Mouse (Mus musculus) cerebellum, adult 9-11 months (tissue): Measurements from ENCODE around the gene Cpsf4l.

Source experiments
- DNase-seq: peaks from one replicate; pipeline ENCODE4 v3.0.0; 2022

Gene Cpsf4l

DNA sequence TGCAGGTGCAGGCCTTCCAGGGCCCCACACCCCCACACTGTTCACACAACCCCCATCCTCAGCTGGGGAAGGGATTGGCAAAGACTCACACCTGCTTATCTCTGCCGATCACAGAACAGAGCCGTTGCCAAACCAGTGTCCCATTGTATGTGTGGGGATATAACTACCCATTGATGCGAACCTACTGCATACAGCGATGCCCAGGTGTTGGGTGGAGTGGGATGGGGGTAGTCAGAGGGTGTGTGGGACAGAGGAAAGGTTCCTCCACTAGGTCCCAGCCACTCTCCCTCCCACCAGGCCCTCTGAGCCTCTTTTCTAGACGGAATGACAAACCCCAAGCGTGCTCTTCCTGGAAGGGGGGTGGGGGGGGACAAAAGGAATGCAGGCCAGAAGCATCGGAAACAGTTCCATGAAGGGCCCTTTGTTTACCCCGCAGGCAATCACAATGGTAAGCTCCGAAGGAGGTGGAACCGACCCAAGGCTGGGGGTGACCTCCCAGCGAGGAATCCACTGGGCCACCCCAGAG, at the start of gene Cpsf4l:
Cpsf4l (minus strand) TSS at position 287 of the 526 bp plus-strand sequence.
- peak; percentile 18 for DNase-seq

GRCm38 (mm10) chr11:113758851-113759250, 49.0 kb upstream of the Cpsf4l start:
- DNase-seq: no peak

DNA sequence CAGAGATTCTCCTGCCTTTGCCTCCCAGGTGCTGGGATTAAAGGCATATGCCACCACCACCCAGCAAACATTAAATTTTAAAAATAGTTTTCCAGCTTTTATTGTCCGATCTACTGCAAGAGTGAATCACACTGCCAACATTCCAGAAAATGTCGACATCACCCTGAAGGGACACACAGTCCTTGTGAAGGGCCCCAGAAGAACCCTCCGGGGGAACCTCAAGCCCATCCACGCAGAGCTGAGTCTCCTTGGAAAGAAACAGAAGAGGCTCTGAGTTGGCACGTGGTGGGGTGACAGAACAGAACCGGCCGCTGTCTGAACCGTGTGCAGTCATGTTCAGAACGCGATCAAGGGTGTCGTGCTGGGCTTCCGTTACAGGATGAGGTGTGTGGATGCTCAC, 46.8 kb upstream of the Cpsf4l start:
- no peak for DNase-seq

DNA sequence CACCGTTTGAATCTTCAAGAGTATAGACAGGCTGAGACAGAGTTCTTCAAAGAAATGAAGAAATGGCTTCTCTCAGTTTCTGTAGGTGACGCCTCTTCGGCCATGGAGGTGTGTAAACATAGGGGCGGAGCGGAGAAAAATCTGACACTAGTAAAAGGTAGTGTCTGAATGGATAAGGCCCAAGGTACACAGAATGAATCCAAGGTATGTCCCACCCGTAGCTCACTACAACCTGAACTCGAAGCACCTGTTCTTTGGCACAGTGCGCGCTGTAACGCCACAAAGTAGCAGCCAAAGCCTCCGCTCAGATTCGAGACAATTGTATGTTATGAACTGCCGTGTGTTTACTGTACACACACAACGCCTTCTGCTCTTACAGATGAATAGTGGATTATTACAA, 46.1 kb upstream of the Cpsf4l start:
- no peak for DNase-seq

GRCm38 (mm10) chr11:113754845-113755244, 45.0 kb upstream of the Cpsf4l start:
- DNase-seq: no peak

DNA sequence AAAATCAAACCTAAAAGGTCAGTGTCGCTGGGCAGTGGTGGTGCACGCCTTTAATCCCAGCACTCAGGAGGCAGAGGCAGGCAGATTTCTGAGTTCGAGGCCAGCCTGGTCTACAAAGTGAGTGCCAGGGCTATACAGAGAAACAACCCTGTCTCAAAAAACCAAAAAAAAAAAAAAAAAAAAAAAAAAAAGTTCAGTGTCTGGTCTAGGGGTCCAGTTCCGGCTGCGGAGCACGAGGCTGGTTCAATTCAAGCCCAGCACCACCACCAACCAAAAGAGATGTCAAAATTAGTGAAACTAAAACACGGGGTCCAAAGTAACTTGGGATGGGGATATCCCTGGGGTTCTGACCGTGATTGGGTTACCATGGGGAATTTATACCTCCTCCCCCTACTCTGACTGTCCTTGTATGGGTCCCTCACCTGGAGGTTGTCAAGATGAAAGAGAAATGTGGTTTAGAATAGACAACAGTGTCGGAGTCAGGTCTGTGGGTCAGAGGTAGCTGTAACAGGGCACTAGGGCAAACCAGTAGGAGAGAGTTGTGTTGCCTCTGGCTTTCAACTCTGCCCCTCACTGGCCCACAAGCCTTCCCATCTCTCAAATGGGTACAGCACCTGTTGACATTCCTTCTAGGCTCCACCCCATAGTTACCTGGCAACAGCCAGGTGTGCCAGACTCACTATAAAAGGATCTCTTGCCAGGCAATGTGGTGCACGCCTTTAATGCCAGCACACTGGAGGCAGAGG, 43.0 kb upstream of the Cpsf4l start:
- no peak for DNase-seq

- no peak for DNase-seq
These were observed 42.4 kb upstream of the Cpsf4l start for GRCm38 (mm10) chr11:113752158-113752661.

DNA sequence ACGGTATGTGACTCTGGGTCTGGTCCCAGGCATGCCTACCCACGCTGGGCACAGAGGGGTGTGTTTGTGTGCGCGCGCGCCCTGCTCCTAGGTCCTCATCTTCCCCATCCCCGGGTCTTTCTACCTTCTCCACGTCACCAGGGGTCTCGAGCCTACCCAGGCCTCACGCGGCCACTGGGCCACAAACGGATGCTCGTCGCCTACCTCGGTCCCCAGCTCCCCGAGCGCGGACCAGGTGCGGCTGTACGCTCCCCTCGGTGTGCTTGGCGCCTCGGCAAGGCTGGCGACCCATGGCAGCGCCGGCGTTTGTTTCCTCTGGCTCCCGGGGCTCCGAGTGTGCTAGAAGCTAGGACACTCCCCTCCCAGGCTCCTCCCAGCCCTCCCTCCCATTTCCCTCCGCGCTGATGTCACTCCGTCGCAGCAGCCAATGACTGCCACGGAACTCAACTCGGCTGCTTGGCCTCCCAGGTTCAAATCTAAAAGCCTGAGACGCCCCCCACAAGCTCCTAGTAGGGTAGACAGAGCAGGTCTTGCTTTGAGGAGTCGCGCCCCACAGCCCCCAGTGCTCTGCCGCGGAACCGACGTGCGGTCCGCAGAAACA, 41.8 kb upstream of the Cpsf4l start, which contains the start of gene Cdc42ep4:
Cdc42ep4 (minus strand) TSS at position 398 of the 601 bp plus-strand sequence.
- DNase-seq: peak; percentile 62

GRCm38 (mm10) chr11:113750571-113751483, 41.0 kb upstream of the Cpsf4l start:
- DNase-seq: peak; percentile 47

DNA sequence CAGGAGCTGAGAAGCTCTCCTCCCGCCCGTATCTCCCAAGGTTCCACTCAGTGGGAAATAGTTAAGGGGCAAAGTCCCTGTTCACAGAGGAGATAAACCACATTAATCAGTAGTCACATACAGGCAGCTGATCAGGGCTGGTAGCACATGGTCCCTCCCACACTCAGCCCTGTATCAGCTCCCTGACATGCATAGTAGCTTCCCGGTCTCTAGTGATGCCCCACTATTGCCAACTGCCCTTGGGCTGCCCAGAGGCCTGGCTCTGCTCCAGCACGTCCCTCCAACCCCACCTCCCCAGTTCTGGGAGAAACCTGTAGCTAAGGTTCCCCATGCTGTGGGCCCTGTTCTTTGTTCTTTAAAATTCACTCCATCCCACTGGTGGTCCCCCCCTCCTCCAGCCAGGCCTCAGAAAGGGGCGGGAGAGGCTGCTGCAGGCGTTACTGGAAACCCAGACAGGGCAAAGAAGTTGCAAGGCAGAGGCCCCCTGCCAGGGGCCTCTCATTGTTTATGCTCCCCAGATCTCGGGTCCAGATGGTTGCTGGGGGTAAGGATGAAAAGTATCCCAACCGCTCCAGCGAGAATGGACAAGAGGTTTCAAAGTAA, 40.0 kb upstream of the Cpsf4l start:
- DNase-seq: no peak

- DNase-seq: no peak
These were observed 39.1 kb upstream of the Cpsf4l start for GRCm38 (mm10) chr11:113748797-113749521.

- DNase-seq: no peak
These were observed 38.0 kb upstream of the Cpsf4l start for GRCm38 (mm10) chr11:113747725-113748380.

DNA sequence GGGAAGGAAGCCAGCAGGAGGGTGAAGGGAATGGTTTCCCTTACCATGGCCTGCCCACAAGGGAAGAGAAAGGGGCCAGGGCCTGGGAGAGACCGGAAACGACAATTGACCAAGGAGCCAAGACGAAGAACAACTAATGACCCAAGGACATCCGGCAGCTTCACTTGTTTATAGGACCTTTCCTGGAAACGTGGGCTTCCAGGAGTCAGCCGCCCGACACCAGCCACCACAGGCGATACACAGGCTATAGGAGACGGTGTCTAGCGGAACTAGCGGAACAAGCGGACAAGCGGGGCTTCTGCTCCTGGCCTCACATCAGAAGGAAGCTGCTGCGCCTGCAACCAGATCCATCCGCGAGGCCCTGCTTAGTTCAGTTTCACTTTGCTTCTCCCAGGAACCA, 37.2 kb upstream of the Cpsf4l start:
- DNase-seq: no peak

- no peak for DNase-seq
These were observed 36.1 kb upstream of the Cpsf4l start for GRCm38 (mm10) chr11:113745961-113746360.

DNA sequence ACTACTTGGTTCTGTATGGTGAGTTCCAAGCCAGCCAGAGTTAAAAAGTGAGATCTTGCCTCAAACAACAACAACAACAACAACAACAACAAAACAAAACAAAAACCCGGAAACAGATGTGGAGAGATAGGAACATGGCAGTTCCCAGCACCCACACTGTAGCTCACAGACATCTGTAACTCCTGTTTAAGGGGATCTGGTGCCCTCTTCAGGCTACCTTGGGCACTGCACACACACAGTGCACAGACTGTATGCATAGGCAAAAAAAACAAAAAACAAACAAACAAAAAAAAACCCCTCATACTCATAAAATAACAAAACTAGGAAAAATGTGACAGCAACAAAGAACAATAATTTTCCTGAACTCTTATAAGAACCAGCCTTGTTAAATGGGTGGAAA, 33.2 kb upstream of the Cpsf4l start:
- no peak for DNase-seq

DNA sequence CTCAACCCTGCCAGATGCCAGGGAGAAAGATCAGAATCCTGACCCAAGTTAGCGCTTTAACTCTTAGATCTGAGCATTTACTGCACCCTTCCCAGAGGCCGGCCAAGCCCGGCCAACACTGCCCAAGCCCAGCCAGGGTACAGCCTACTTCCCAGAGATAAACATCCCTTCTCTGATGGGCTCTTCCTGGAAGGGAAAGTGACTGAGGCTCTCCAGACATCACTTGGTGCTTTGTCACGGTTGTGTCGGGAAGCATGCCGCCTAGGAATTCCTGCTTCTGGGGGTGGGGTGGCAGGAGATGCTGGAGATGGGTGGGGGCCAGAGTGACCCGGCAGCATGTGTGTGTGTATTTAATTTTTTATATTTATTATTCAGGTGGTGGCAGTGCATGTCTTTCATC, 30.3 kb upstream of the Cpsf4l start:
- DNase-seq: no peak

- DNase-seq: no peak
These were observed 29.4 kb upstream of the Cpsf4l start for GRCm38 (mm10) chr11:113739213-113739612.

DNA sequence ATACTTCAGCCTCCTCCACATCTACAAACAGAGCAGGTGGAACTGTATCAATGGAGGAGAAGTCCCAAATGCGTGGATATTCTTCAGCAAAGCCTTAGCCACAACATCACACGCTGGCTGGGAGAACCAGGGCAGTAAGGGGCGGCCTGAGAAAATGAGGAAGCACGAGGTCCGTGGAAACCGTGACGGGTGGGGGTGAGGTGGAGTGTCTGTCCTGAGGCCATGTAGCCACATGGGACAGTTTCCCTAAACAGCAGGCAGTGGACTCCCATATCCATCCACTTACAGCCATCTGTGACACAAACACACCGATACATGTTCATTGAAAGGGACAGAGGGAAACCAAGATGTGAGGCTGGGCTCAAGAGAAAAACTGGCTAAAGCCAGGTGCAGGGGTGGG, 28.1 kb upstream of the Cpsf4l start:
- no peak for DNase-seq

DNA sequence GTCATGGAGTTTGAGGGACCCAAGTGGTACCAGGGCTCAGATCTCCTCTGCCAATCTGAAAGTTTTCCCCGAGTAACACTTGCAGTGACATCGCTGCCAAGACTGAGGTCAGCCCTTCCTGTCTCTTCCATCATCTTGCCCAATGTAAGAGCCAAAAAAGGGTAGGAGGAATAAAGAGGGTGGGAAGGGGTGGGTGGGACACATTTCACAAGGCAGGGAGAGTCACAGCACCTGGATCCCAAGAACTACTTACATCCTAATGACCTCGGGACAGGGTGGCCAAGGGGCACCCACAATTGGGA, 27.7 kb upstream of the Cpsf4l start:
- no peak for DNase-seq

- no peak for DNase-seq
These were observed 27.2 kb upstream of the Cpsf4l start for GRCm38 (mm10) chr11:113736848-113737552.

DNA sequence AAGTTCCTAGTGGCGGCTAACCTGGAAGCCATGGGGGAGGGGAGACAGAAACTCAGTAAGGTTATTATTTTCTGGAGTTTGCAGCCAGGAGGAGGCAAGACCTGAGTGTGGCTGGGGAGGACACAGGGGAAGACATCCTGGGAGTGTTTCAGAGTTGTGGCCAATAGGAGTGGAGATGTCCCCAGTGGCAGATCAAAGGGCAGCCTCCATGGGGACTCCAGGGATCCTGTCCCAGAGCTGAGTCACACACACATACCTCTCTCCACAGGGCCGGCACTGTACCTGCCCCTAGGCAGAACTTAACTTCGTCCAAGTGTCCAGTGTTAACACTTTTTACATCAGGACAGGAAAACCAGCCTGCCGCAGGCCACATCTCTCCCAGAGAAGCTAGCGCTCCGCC, 25.3 kb upstream of the Cpsf4l start:
- no peak for DNase-seq
